Mouse (Mus musculus) kidney, adult 18-20 months (tissue): Measurements from ENCODE around the gene Prkacb.

ENCODE experiments used
- DNase-seq: peaks from one replicate; pipeline ENCODE4 v3.0.0; 2021

Prkacb gene

GRCm38 (mm10) chr3:146718251-146718650, 94.5 kb downstream of the Prkacb start:
- DNase-seq, result no peak

GRCm38 (mm10) chr3:146712305-146712704, 100.5 kb downstream of the Prkacb start:
- DNase-seq, result no peak

GRCm38 (mm10) chr3:146711559-146711958, 101.2 kb downstream of the Prkacb start:
- no peak for DNase-seq

- no peak for DNase-seq
These were observed 101.7 kb downstream of the Prkacb start for GRCm38 (mm10) chr3:146711084-146711483.

GRCm38 (mm10) chr3:146709086-146709485, 103.7 kb downstream of the Prkacb start:
- no peak for DNase-seq

GRCm38 (mm10) chr3:146708381-146708780, 104.4 kb downstream of the Prkacb start:
- DNase-seq, result no peak

- DNase-seq, result no peak
These were observed 108.7 kb downstream of the Prkacb start for GRCm38 (mm10) chr3:146704099-146704498.

- no peak for DNase-seq
These were observed 112.7 kb downstream of the Prkacb start for GRCm38 (mm10) chr3:146700051-146700450.

- DNase-seq, result no peak
These were observed 113.8 kb downstream of the Prkacb start for GRCm38 (mm10) chr3:146698982-146699381.

- DNase-seq, result no peak
These were observed 120.2 kb downstream of the Prkacb start for GRCm38 (mm10) chr3:146692547-146692946.

GRCm38 (mm10) chr3:146687121-146687725, 125.6 kb downstream of the Prkacb start:
- no peak for DNase-seq

GRCm38 (mm10) chr3:146686428-146686827, 126.4 kb downstream of the Prkacb start:
- DNase-seq, result no peak

- peak; percentile 18 for DNase-seq
These were observed 127.7 kb downstream of the Prkacb start, which contains the start of gene Samd13 for GRCm38 (mm10) chr3:146684811-146685675. Gene Samd13 (minus strand): TSS chr3:146685592.

GRCm38 (mm10) chr3:146683095-146683494, 129.7 kb downstream of the Prkacb start:
- DNase-seq, result no peak

- peak; percentile 64 for DNase-seq
These were observed 130.6 kb downstream of the Prkacb start for GRCm38 (mm10) chr3:146682140-146682651.

- DNase-seq, result no peak
These were observed 131.1 kb downstream of the Prkacb start for GRCm38 (mm10) chr3:146681696-146682095.

- DNase-seq, result no peak
These were observed 132.2 kb downstream of the Prkacb start for GRCm38 (mm10) chr3:146680625-146681024.

- DNase-seq, result no peak
These were observed 133.1 kb downstream of the Prkacb start for GRCm38 (mm10) chr3:146679646-146680045.
